Comparison of ENCODE assay signal across 13 mouse cellular contexts in the genomic region with DNA sequence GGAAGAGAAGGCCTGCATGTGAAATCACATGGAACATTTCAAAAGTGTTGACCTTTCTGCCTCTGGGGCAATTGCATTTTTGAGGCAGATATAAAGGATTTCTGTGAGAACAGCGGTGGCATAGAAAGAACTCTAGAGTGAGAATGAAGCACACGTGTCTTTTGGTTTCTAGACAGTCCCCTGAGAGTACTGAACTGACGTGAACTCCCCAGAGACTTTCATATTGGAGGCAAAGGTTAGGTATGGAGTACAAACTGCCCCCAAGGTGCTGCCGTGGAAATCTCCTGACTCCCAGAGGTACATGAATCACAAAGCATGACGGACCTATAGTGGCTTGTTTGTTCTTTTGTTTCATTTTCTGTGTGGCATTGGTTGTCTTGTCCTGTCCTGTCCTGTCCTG.
"Had no signal": no experiment of that assay in that cellular context is flagged by ENCODE, and none has a peak within 500 bp of the region (broad histone marks: within the 10 kb centered on the region; RNA-seq: fewer than 3 reads in every experiment).

No protein-coding gene starts in this region.

- H3K4me1 ChIP-seq: limb, embryonic 13.5 days; midbrain, embryonic 12.5 days had no signal

- DNase-seq: kidney, adult 11 months; kidney, postnatal 10 days; kidney, postnatal 4 days; left cerebral cortex, postnatal 4 days; lung, adult 18-20 months; right cerebral cortex, postnatal 14 days; thymus, postnatal 14 days had no signal

- H3K27me3 ChIP-seq: limb, embryonic 13.5 days; midbrain, embryonic 12.5 days had no signal

- H3K4me3 ChIP-seq: layer of hippocampus, adult 2 months; limb, embryonic 13.5 days; midbrain, embryonic 12.5 days; neural tube, embryonic 13.5 days had no signal

- H3K36me3 ChIP-seq: limb, embryonic 13.5 days; midbrain, embryonic 12.5 days; neural tube, embryonic 13.5 days had no signal

- H3K27ac ChIP-seq: layer of hippocampus, adult 2 months; limb, embryonic 13.5 days; midbrain, embryonic 12.5 days; neural tube, embryonic 13.5 days; stomach, postnatal 0 days had no signal

- H3K9ac ChIP-seq: limb, embryonic 13.5 days; midbrain, embryonic 12.5 days; neural tube, embryonic 13.5 days had no signal

- H3K9me3 ChIP-seq: limb, embryonic 13.5 days; midbrain, embryonic 12.5 days; neural tube, embryonic 13.5 days had no signal

- ATAC-seq: midbrain, embryonic 16.5 days had no signal

- H3K4me2 ChIP-seq: limb, embryonic 13.5 days; midbrain, embryonic 12.5 days; neural tube, embryonic 13.5 days had no signal
